8 mouse cellular contexts compared by ENCODE assay signal in the genomic region with DNA sequence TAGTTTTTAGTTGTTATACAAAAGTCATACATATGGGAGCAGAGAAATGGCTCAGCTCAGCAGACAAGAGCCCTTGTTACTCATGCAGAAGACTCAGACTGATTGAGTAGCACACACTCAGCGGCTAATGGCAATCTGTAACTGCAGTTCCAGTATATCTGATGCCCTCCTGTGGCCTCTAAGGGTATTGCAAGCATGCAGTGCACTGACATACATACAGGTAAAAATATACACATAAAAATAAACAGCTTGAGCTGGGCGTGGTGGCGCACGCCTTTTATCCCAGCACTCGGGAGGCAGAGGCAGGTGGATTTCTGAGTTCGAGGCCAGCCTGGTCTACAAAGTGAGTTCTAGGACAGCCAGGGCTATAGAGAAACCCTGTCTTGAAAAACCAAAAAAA. TPM values are rescaled to one million over a fixed set of nuclear protein-coding genes. Genes with fewer than 3 reads are reported as not detected.
DNase-seq lines count a peak whose midpoint lies in the region; ATAC-seq and TF ChIP-seq lines count a peak whose summit lies in the region.
"Not testable (repeated sequence)": the region's sequence is repeated elsewhere in the genome, so short reads cannot be mapped to it uniquely, and the experiment has no call there.

No protein-coding gene starts in this region.

- not testable (repeated sequence) for TF ChIP-seq EP300 in CH12.LX (IDR thresholded peaks at IDR 0.05; ENCODE audit: low read length)

- DNase-seq in CH12.LX (ENCODE audit: extremely low read depth) = peak; percentile 74
- DNase-seq in embryo, embryonic 9.5 days (ENCODE audit: extremely low spot score) = peak; percentile 31
- peak; percentile 58 for DNase-seq in heart, postnatal 4 days
- DNase-seq in left cerebral cortex, adult 2 months (ENCODE audit: extremely low spot score in 1 of 2, low spot score in 2 of 2) = not testable (repeated sequence)
- peak; percentile 26 for DNase-seq in right cerebral cortex, postnatal 4 days
- peak; percentile 31 to 50 for DNase-seq in thymus, postnatal 36 days

- not testable (repeated sequence) for H3K4me3 ChIP-seq in CH12.LX (replicated peaks in 1 of 3; ENCODE audit: low read depth in 2 of 3, low read length in 2 of 3, poor library complexity in 1 of 3); bone marrow macrophage, adult 2 months (ENCODE audit: insufficient read depth, low read length); left cerebral cortex, adult 2 months

- ATAC-seq in megakaryocyte, adult 5-6 weeks (ENCODE audit: poor library complexity, severe bottlenecking) = peak; percentile 68

- H3K9me3 ChIP-seq in CH12.LX (replicated peaks; ENCODE audit: low read length) = not testable (repeated sequence)

- H3K9ac ChIP-seq in CH12.LX (ENCODE audit: insufficient read depth, low read depth) = not testable (repeated sequence)

- intact Hi-C loops in left cerebral cortex, adult 2 months (cut with DNase I) = not testable (repeated sequence)

- not testable (repeated sequence) for H3K36me3 ChIP-seq in CH12.LX (replicated peaks in 1 of 2; ENCODE audit: control insufficient read depth in 1 of 2, insufficient read depth in 1 of 2, low read length in 1 of 2)

- TF ChIP-seq RAD21 in CH12.LX (IDR thresholded peaks at IDR 0.05; ENCODE audit: low read depth, low read length) = peak; percentile 60

- H3K79me2 ChIP-seq in CH12.LX (replicated peaks; ENCODE audit: control insufficient read depth, extremely low read depth, insufficient read depth, poor library complexity, severe bottlenecking) = not testable (repeated sequence)

- H3K27ac ChIP-seq in CH12.LX (ENCODE audit: insufficient read depth, low read depth); bone marrow macrophage, adult 2 months (ENCODE audit: insufficient read depth, low read depth, low read length); left cerebral cortex, adult 2 months: not testable (repeated sequence)

- not testable (repeated sequence) for H3K4me2 ChIP-seq in CH12.LX (ENCODE audit: insufficient read depth, low read depth, poor library complexity, severe bottlenecking)

- not testable (repeated sequence) for TF ChIP-seq POLR2A in CH12.LX (IDR thresholded peaks at IDR 0.05; ENCODE audit: low read depth, low read length); bone marrow macrophage, adult 2 months (IDR thresholded peaks at IDR 0.05; ENCODE audit: borderline replicate concordance, low read depth, low read length)

- dilution Hi-C loops in CH12.LX (cut with MboI; ENCODE audit: extremely low pct_ligation_motif_present, extremely low pct_unique_long_range_greater_than_20kb, low sequenced_read_pairs) = not testable (repeated sequence)

- not testable (repeated sequence) for H3K27me3 ChIP-seq in CH12.LX (replicated peaks)

- in situ Hi-C loops in CH12.LX (cut with MboI; ENCODE audit: low pct_ligation_motif_present, low pct_unique_long_range_greater_than_20kb, low sequenced_read_pairs) = not testable (repeated sequence)

- H3K4me1 ChIP-seq in CH12.LX (ENCODE audit: control insufficient read depth in 1 of 2, insufficient read depth in 2 of 2); bone marrow macrophage, adult 2 months (ENCODE audit: control insufficient read depth, insufficient read depth, low read length): not testable (repeated sequence)

- TF ChIP-seq CTCF in CH12.LX (conservative IDR thresholded peaks at IDR 0.05 in 1 of 2, IDR thresholded peaks at IDR 0.05 in 1 of 2; ENCODE audit: low read depth in 2 of 2, low read length in 2 of 2) = peak; percentile 56 to 79
- TF ChIP-seq CTCF in bone marrow macrophage, adult 2 months (IDR thresholded peaks at IDR 0.05; ENCODE audit: low read depth, low read length) = peak; percentile 39
- TF ChIP-seq CTCF in left cerebral cortex, adult 2 months (IDR thresholded peaks at IDR 0.05) = peak; percentile 55

TF ChIP-seq in CH12.LX, 34 proteins besides CTCF, POLR2A, EP300 and RAD21:
- TF ChIP-seq SMC3 (IDR thresholded peaks at IDR 0.05; ENCODE audit: low read depth, low read length) (peak; percentile 64), ZNF384 (IDR thresholded peaks at IDR 0.05; ENCODE audit: low read depth, low read length) (peak; percentile 69), MYC (IDR thresholded peaks at IDR 0.05; ENCODE audit: low read depth, low read length) (0 out of 2 replicates have a peak, but pooled peaks have one; percentile 43)

RNA-seq across cellular contexts. Expression of gene Osbpl11, which starts 18.6 kb away (rescaled TPM):
- total RNA-seq in CH12.LX (2012; rRNA removed) = 12.9 and 13.8 TPM in 2 replicates
- 10.5 and 10.8 TPM in 2 replicates for total RNA-seq in CH12.LX (2014; rRNA removed)
- polyA plus RNA-seq in CH12.LX (2012; ENCODE audit: insufficient read length, low read depth) = 11.4 and 12.1 TPM in 2 replicates
- 44.6 and 49.1 TPM in 2 replicates for polyA plus RNA-seq in bone marrow macrophage, adult 2 months (2012; ENCODE audit: insufficient read depth, insufficient read length, missing spikeins)
- 10 to 100 TPM; 21.9 to 22.4 TPM for total RNA-seq in heart, postnatal 4 days (2021)
- 10 to 100 TPM; 16.6 to 18.7 TPM for total RNA-seq in left cerebral cortex, adult 2 months (2021)
- 17.2 and 18.4 TPM in 2 replicates for total RNA-seq in megakaryocyte, adult 5-6 weeks (2015)
- 29.1 and 30.0 TPM in 2 replicates for total RNA-seq in megakaryocyte, adult 5-6 weeks (2017)
